Mouse (Mus musculus): ENCODE data around the gene Umodl1. TPM values are rescaled to one million over a fixed set of nuclear protein-coding genes. Genes with fewer than 3 reads are reported as not detected.

Gene Umodl1
- polyA plus RNA-seq, 1 experiment, result not detected

DNA sequence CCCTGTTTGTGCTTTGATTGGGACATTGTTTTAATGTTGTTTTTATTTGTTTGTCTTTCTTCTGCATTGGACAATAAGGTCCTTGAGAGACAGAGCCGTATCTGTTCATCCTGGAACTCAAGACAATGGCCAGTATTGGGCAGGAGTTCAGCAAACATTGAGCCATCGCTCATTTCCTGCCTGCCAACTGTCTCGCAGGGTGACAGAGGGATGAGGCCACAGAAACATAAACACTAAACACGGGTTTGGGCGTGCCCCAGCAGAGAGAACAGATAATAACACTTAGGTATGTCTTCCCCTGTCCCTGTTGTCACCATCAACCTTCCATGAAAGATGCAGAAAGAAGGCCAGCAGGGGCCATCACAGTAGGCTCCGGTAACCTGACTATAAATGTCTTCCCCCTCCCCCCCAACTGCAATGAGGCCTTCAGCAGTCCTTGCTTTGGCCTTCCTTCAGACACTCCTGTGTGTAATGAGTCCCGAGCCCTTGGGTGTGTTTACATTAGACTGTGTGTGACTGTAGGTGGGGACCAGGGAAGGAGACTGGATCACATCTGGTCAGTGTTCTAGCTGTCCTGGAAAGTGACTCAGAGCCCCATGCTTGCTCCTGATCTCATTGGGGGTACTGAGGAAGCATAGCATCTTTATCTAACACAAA, 69.8 kb downstream of the Umodl1 start:
- no peaks in the 10 kb centered on the region for H3K79me2 ChIP-seq (ENCODE audit: control insufficient read depth, insufficient read depth)
- H3ac ChIP-seq (ENCODE audit: control insufficient read depth, insufficient read length), result no peak overlapping the region
- no peak overlapping the region for H3K4me3 ChIP-seq
- TF ChIP-seq MYOG (IDR thresholded peaks at IDR 0.05; ENCODE audit: control insufficient read depth in 1 of 3, insufficient read depth in 1 of 3, insufficient read length in 2 of 3, low read depth in 2 of 3) (no peak), TCF3 (IDR thresholded peaks at IDR 0.05; ENCODE audit: insufficient read length, low read depth) (no peak), CEBPB (IDR thresholded peaks at IDR 0.05; ENCODE audit: insufficient read depth, poor library complexity, severe bottlenecking) (no peak), MAX (IDR thresholded peaks at IDR 0.05; ENCODE audit: low read depth) (no peak), USF1 (IDR thresholded peaks at IDR 0.05; ENCODE audit: low read depth) (no peak), POLR2A (IDR thresholded peaks at IDR 0.05; ENCODE audit: insufficient read length, low read depth) (no peak), REST (IDR thresholded peaks at IDR 0.05; ENCODE audit: insufficient read depth, insufficient read length) (no peak), SRF (IDR thresholded peaks at IDR 0.05; ENCODE audit: control insufficient read depth, insufficient read length, low read depth) (no peak), POLR2AphosphoS2 (IDR thresholded peaks at IDR 0.05; ENCODE audit: insufficient read length, low read depth) (no peak), E2F4 (IDR thresholded peaks at IDR 0.05; ENCODE audit: insufficient read depth) (no peak), MYOD1 (IDR thresholded peaks at IDR 0.05; ENCODE audit: control insufficient read depth in 1 of 3, insufficient read length in 2 of 3, low read depth in 2 of 3) (no peak), TCF12 (IDR thresholded peaks at IDR 0.05; ENCODE audit: insufficient read depth, poor library complexity, severe bottlenecking) (no peak)
- no peak overlapping the region for H3K4me2 ChIP-seq (ENCODE audit: low read depth)
- H3K27me3 ChIP-seq (ENCODE audit: control insufficient read depth, insufficient read depth, insufficient read length), result no peaks in the 10 kb centered on the region
- H3K36me3 ChIP-seq (ENCODE audit: control insufficient read depth, insufficient read depth), result no peaks in the 10 kb centered on the region

DNA sequence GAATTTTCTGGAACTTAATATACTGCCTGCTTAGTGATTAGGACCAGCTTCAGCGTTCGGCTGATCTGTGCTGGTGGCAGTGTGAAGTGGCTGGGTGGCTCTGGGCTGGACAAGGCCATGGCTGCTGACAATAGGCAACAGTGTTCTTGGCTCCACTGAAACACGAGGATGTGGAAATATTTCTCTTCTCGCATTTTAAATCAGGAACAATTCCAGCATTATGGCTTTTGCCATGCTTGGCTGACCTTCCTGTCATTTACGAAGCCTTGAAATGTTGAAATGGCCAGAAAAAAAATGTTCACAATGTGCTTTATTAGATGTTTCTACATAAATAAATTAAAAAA, 70.3 kb downstream of the Umodl1 start:
- H3K27me3 ChIP-seq (ENCODE audit: control insufficient read depth, insufficient read depth, insufficient read length), result no peaks in the 10 kb centered on the region
- no peaks in the 10 kb centered on the region for H3K79me2 ChIP-seq (ENCODE audit: control insufficient read depth, insufficient read depth)
- no peak overlapping the region for H3K4me3 ChIP-seq
- no peak for TF ChIP-seq E2F4 (IDR thresholded peaks at IDR 0.05; ENCODE audit: insufficient read depth)
- TF ChIP-seq TCF12 (IDR thresholded peaks at IDR 0.05; ENCODE audit: insufficient read depth, poor library complexity, severe bottlenecking), result no peak
- no peak for TF ChIP-seq POLR2A (IDR thresholded peaks at IDR 0.05; ENCODE audit: insufficient read length, low read depth)
- no peak for TF ChIP-seq MYOD1 (IDR thresholded peaks at IDR 0.05; ENCODE audit: control insufficient read depth in 1 of 3, insufficient read length in 2 of 3, low read depth in 2 of 3)
- no peak for TF ChIP-seq TCF3 (IDR thresholded peaks at IDR 0.05; ENCODE audit: insufficient read length, low read depth)
- TF ChIP-seq POLR2AphosphoS2 (IDR thresholded peaks at IDR 0.05; ENCODE audit: insufficient read length, low read depth), result no peak
- TF ChIP-seq CEBPB (IDR thresholded peaks at IDR 0.05; ENCODE audit: insufficient read depth, poor library complexity, severe bottlenecking), result no peak
- TF ChIP-seq SRF (IDR thresholded peaks at IDR 0.05; ENCODE audit: control insufficient read depth, insufficient read length, low read depth), result no peak
- TF ChIP-seq MAX (IDR thresholded peaks at IDR 0.05; ENCODE audit: low read depth), result no peak
- no peak for TF ChIP-seq MYOG (IDR thresholded peaks at IDR 0.05; ENCODE audit: control insufficient read depth in 1 of 3, insufficient read depth in 1 of 3, insufficient read length in 2 of 3, low read depth in 2 of 3)
- no peak for TF ChIP-seq REST (IDR thresholded peaks at IDR 0.05; ENCODE audit: insufficient read depth, insufficient read length)
- no peak for TF ChIP-seq USF1 (IDR thresholded peaks at IDR 0.05; ENCODE audit: low read depth)
- no peak overlapping the region for H3ac ChIP-seq (ENCODE audit: control insufficient read depth, insufficient read length)
- H3K4me2 ChIP-seq (ENCODE audit: low read depth), result no peak overlapping the region
- H3K36me3 ChIP-seq (ENCODE audit: control insufficient read depth, insufficient read depth), result no peaks in the 10 kb centered on the region

- Histone ChIP-seq H3ac (ENCODE audit: control insufficient read depth, insufficient read length) (no peak overlapping the region), H3K79me2 (ENCODE audit: control insufficient read depth, insufficient read depth) (no peaks in the 10 kb centered on the region), H3K27me3 (ENCODE audit: control insufficient read depth, insufficient read depth, insufficient read length) (no peaks in the 10 kb centered on the region), H3K4me2 (ENCODE audit: low read depth) (no peak overlapping the region), H3K36me3 (ENCODE audit: control insufficient read depth, insufficient read depth) (no peaks in the 10 kb centered on the region), H3K4me3 (no peak overlapping the region)
- TF ChIP-seq REST (IDR thresholded peaks at IDR 0.05; ENCODE audit: insufficient read depth, insufficient read length), result no peak
- TF ChIP-seq MYOG (IDR thresholded peaks at IDR 0.05; ENCODE audit: control insufficient read depth in 1 of 3, insufficient read depth in 1 of 3, insufficient read length in 2 of 3, low read depth in 2 of 3), result no peak
- TF ChIP-seq E2F4 (IDR thresholded peaks at IDR 0.05; ENCODE audit: insufficient read depth), result no peak
- no peak for TF ChIP-seq SRF (IDR thresholded peaks at IDR 0.05; ENCODE audit: control insufficient read depth, insufficient read length, low read depth)
- TF ChIP-seq CEBPB (IDR thresholded peaks at IDR 0.05; ENCODE audit: insufficient read depth, poor library complexity, severe bottlenecking), result no peak
- no peak for TF ChIP-seq MAX (IDR thresholded peaks at IDR 0.05; ENCODE audit: low read depth)
- TF ChIP-seq POLR2A (IDR thresholded peaks at IDR 0.05; ENCODE audit: insufficient read length, low read depth), result no peak
- no peak for TF ChIP-seq USF1 (IDR thresholded peaks at IDR 0.05; ENCODE audit: low read depth)
- TF ChIP-seq TCF3 (IDR thresholded peaks at IDR 0.05; ENCODE audit: insufficient read length, low read depth), result no peak
Measured at GRCm38 (mm10) chr17:31026986-31027385, 72.5 kb downstream of the Umodl1 start.

DNA sequence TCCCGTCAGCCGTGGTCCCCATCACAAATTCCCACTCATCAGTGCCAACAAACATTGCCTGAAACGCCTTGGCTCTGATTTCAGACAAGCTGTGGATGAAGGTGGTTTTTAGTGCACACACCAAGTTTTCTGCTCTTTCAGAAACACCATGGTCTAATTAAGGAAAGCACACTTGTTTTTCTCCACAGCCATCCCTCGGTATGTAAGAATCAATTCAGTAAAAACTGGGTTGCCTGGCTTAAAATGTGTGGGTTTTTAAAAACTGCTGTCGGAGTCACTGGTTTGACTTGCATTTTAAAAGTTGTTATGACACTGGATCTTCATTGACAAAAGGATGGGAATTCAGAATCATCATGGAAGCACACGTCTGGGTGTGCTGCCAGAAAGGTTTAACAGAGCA, 73.3 kb downstream of the Umodl1 start:
- Histone ChIP-seq H3K79me2 (ENCODE audit: control insufficient read depth, insufficient read depth) (no peaks in the 10 kb centered on the region), H3K27me3 (ENCODE audit: control insufficient read depth, insufficient read depth, insufficient read length) (no peaks in the 10 kb centered on the region), H3ac (ENCODE audit: control insufficient read depth, insufficient read length) (no peak overlapping the region), H3K4me3 (no peak overlapping the region), H3K4me2 (ENCODE audit: low read depth) (no peak overlapping the region), H3K36me3 (ENCODE audit: control insufficient read depth, insufficient read depth) (no peaks in the 10 kb centered on the region)
- TF ChIP-seq TCF3 (IDR thresholded peaks at IDR 0.05; ENCODE audit: insufficient read length, low read depth) (no peak), POLR2AphosphoS2 (IDR thresholded peaks at IDR 0.05; ENCODE audit: insufficient read length, low read depth) (no peak), TCF12 (IDR thresholded peaks at IDR 0.05; ENCODE audit: insufficient read depth, poor library complexity, severe bottlenecking) (no peak), MAX (IDR thresholded peaks at IDR 0.05; ENCODE audit: low read depth) (no peak), POLR2A (IDR thresholded peaks at IDR 0.05; ENCODE audit: insufficient read length, low read depth) (no peak), MYOG (IDR thresholded peaks at IDR 0.05; ENCODE audit: control insufficient read depth in 1 of 3, insufficient read depth in 1 of 3, insufficient read length in 2 of 3, low read depth in 2 of 3) (no peak), REST (IDR thresholded peaks at IDR 0.05; ENCODE audit: insufficient read depth, insufficient read length) (no peak), USF1 (IDR thresholded peaks at IDR 0.05; ENCODE audit: low read depth) (no peak), SRF (IDR thresholded peaks at IDR 0.05; ENCODE audit: control insufficient read depth, insufficient read length, low read depth) (no peak), E2F4 (IDR thresholded peaks at IDR 0.05; ENCODE audit: insufficient read depth) (no peak), CEBPB (IDR thresholded peaks at IDR 0.05; ENCODE audit: insufficient read depth, poor library complexity, severe bottlenecking) (no peak), MYOD1 (IDR thresholded peaks at IDR 0.05; ENCODE audit: control insufficient read depth in 1 of 3, insufficient read length in 2 of 3, low read depth in 2 of 3) (no peak)
